Mouse (Mus musculus) limb, embryonic 11.5 days (tissue): Measurements from ENCODE around the gene Mthfd2l. TPM values are rescaled to one million over a fixed set of nuclear protein-coding genes. Genes with fewer than 3 reads are reported as not detected.

Experiments
- ATAC-seq: fragments of 200-750 bp; cut with Nextera tagmentation; 2 replicates; pipeline ENCODE4 v1.8.0; 2017; ENCODE audit warnings: low read depth; ENCODE audit not compliant: insufficient number of reproducible peaks, low FRiP score, low TSS enrichment
- DNase-seq: peaks from one replicate; pipeline ENCODE4 v3.0.0-alpha.2; 2015; ENCODE audit warnings: low spot score
- H3K27ac ChIP-seq: fragments of 300-500 bp; sonication (generic); replicated peaks from 2 replicates; pipeline ENCODE4 v1.5.1; 2014; ENCODE audit warnings: low read depth, mild to moderate bottlenecking, low read length
- H3K27me3 ChIP-seq: fragments of 300-500 bp; sonication (generic); 2 replicates; pipeline ENCODE4 v1.6.1; 2014; ENCODE audit warnings: mild to moderate bottlenecking, low read length, mixed read lengths; ENCODE audit not compliant: control insufficient read depth, insufficient read depth
- H3K36me3 ChIP-seq: fragments of 300-500 bp; sonication (generic); 2 replicates; pipeline ENCODE4 v1.6.1; 2014; ENCODE audit warnings: mild to moderate bottlenecking, low read length, moderate library complexity, mixed read lengths; ENCODE audit not compliant: control insufficient read depth, insufficient read depth
- H3K4me1 ChIP-seq: fragments of 300-500 bp; sonication (generic); 2 replicates; pipeline ENCODE4 v1.6.1; 2014; ENCODE audit warnings: low read length, mixed read lengths; ENCODE audit not compliant: control insufficient read depth, insufficient read depth
- H3K4me2 ChIP-seq: fragments of 300-500 bp; sonication (generic); 2 replicates; pipeline ENCODE4 v1.6.1; 2014; ENCODE audit warnings: low read depth, mild to moderate bottlenecking, moderate library complexity; ENCODE audit not compliant: severe bottlenecking
- H3K4me3 ChIP-seq: fragments of 300-500 bp; sonication (generic); 2 replicates; pipeline ENCODE4 v1.5.1; 2014; ENCODE audit warnings: low read depth, low read length
- H3K9ac ChIP-seq: fragments of 300-500 bp; sonication (generic); 2 replicates; pipeline ENCODE4 v1.6.1; 2014; ENCODE audit warnings: mild to moderate bottlenecking, low read length
- H3K9me3 ChIP-seq: fragments of 300-500 bp; sonication (generic); 2 replicates; pipeline ENCODE4 v1.6.1; 2016; ENCODE audit warnings: low read length; ENCODE audit not compliant: control insufficient read depth
- WGBS: fragments of 180-500 bp; shearing (Covaris S2); extraction: QIAGEN DNeasy Blood & Tissue Kit; methylation state at CpG from one replicate; pipeline ENCODE4 v1.1.7; 2014; 5-methylcytosine and 5-hydroxymethylcytosine counted together
- polyA plus RNA-seq: library from polyadenylated mRNA; unstranded; fragments of >200 nt; fragmentation: Nextera tagmentation; extraction: Ambion mirVana; gene quantifications from 2 replicates; pipeline ENCODE4 v1.2.1, GENCODE M21; 2014

Gene Mthfd2l
- 67.5 and 70.0 TPM in 2 replicates for polyA plus RNA-seq

DNA sequence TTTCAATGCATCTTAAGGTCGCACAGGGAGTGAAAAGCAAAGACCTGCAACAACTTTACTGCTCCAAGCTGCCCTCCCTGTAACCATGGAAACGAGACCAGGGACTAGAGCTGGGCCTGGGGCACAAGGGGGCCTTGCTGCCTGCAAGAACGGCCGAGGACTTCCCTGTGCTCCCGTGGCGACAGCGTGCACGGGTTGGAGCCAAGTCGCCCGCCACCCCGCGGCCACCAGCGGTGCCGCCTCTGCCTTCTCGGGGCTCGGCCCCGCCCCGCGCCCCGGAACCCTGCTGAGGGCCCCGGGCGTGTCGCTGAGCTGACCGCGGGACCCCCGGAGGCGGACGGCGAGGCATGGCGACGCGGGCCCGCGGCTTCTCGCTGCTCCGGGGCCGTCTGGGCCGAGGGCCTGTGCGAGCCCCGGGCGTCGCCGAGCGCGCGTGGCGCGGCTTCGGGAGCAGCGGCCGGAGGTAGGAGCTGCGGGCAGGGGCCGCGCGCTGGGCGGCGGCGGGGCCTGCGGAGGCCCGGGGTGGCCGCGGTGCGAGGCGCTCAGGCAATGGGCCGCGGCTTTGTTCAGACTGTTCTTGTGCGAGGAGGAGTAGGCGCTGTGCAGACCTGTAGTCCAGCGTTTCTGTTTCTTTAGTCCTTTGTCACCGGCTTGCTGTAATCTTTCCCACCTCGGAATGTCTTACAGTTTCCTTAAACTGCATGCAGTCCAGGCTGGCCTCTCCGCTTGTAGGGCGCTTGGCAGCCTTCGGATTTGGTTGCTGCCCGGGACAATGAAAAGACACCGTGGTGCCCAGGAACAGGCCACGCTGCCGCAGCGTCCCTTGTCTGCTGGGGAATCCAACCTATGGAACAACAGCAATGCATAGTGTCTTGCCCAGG, at the start of gene Mthfd2l:
Mthfd2l (plus strand) TSS at position 147 of the 881 bp plus-strand sequence.
- Histone ChIP-seq H3K4me1 (peaks cover 5% of the 10 kb centered on the region; the same call in 1 of the 2 replicates), H3K27me3 (no peaks in the 10 kb centered on the region), H3K36me3 (no peaks in the 10 kb centered on the region; the same call in 1 of the 2 replicates), H3K9me3 (no peaks in the 10 kb centered on the region), H3K27ac (peak within 1 kb of the TSS; percentile 98), H3K9ac (peak within 1 kb of the TSS; percentile 98), H3K4me2 (peak within 1 kb of the TSS; percentile 42), H3K4me3 (peak within 1 kb of the TSS; percentile 74)
- WGBS: under 1% methylated on average over 75 of the region's 79 CpGs
- ATAC-seq: peak; percentile 99
- DNase-seq: peak; percentile 92

DNA sequence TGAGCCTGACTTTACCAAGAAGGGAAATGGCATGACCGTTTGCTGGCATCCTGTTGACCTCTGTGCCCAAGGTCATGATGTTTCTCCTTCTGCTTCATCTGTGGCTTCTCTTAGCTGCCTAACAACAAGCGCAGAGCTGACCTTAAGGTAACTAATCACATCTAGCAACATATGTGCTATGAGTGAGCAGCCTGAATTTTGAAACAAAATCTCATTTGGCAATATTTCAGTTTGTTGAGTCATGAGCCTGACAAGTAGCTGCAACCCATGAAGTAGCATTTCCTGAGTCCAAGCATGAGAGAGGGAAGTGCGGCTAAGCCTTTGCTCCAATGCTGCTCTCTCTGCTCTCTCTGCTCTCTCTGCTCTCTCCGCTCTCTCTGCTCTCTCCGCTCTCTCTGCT, 49.2 kb upstream of the Mthfd2l start:
- Histone ChIP-seq H3K4me3 (no peak overlapping the region), H3K36me3 (no peaks in the 10 kb centered on the region), H3K27me3 (no peaks in the 10 kb centered on the region), H3K4me1 (no peaks in the 10 kb centered on the region), H3K9me3 (no peaks in the 10 kb centered on the region), H3K27ac (no peak overlapping the region), H3K4me2 (no peak overlapping the region), H3K9ac (no peak overlapping the region)
- 91% methylated on average over 5 of the region's 5 CpGs for WGBS
- DNase-seq (no peak), ATAC-seq (no peak)

DNA sequence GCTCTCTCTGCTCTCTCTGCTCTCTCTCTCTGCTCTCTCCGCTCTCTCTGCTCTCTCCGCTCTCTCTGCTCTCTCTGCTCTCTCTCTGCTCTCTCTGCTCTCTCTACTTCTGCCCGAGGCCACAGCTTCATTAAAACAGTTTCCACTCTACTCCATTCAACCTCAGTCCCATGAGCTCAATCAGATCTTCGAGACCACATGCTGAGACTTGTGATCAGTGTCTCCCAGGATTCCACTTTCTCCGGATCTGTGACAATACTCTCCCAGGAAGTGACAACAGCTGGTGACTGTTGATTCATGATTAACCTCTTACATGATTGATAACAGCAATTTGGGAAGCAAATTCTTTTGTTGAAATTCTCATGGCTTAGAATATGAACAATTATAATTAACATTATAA, 48.8 kb upstream of the Mthfd2l start:
- Histone ChIP-seq H3K4me2 (no peak overlapping the region), H3K4me3 (no peak overlapping the region), H3K9me3 (no peaks in the 10 kb centered on the region), H3K36me3 (no peaks in the 10 kb centered on the region), H3K27ac (no peak overlapping the region), H3K9ac (no peak overlapping the region), H3K4me1 (no peaks in the 10 kb centered on the region), H3K27me3 (no peaks in the 10 kb centered on the region)
- DNase-seq (no peak), ATAC-seq (no peak)
- WGBS: 89% methylated on average over 5 of the region's 5 CpGs

DNA sequence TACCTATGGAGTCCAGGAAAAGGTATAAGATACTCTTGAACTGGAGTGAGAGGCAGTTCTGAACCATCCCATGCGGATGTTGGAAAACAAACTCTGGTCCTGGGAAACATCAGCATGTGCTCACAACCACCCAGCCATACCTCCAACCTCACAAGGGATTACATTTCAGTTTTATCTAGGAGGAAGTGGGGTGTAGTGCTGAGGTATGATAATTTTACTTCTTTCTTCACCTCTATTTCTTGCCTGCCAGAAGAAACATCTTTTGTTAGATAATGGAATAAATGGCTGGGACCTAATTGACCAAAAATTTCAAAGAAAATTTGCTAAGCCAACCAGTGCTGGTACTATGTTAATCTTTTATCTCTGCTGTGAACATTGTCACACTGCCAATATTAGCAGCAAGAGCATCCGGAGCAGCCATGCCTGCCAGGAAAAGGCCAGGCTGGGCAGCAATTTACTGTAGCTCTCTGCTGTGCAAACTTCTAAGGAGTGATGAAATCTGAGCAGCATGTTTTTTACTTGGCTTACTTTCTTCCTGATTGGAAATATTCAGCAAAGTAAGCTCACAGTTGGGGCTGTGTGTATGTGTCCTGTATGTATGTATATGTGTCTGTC, 46.2 kb upstream of the Mthfd2l start:
- Histone ChIP-seq H3K27ac (no peak overlapping the region), H3K9me3 (no peaks in the 10 kb centered on the region), H3K36me3 (no peaks in the 10 kb centered on the region), H3K27me3 (no peaks in the 10 kb centered on the region), H3K9ac (no peak overlapping the region), H3K4me1 (no peaks in the 10 kb centered on the region), H3K4me2 (no peak overlapping the region), H3K4me3 (no peak overlapping the region)
- 85% methylated on average over 2 of the region's 2 CpGs for WGBS
- ATAC-seq (no peak; the same call in 1 of the 2 replicates), DNase-seq (no peak)

DNA sequence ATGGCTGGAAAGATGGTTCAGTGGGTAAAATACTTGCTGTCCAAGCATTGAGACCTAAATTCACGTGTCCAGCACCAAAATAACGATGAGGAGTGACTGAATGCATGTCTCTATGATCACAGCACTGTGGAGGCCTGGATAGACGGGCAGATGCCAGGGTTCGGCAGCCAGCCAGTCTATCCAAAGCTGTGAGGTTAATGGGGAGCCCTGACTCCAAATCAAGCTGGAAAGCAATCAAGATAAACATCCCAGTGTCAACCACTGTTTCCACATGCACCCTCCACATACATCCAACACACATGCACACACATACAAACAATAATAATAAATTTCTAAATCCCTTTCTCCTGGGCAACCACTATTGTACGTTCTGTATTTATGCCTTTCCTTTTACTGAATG, 42.3 kb upstream of the Mthfd2l start:
- no peak for ATAC-seq
- Histone ChIP-seq H3K9ac (no peak overlapping the region), H3K27me3 (no peaks in the 10 kb centered on the region), H3K4me1 (no peaks in the 10 kb centered on the region), H3K36me3 (no peaks in the 10 kb centered on the region), H3K27ac (no peak overlapping the region), H3K9me3 (no peaks in the 10 kb centered on the region), H3K4me2 (no peak overlapping the region), H3K4me3 (no peak overlapping the region)
- WGBS: 77% methylated on average over 5 of the region's 5 CpGs
- no peak for DNase-seq

DNA sequence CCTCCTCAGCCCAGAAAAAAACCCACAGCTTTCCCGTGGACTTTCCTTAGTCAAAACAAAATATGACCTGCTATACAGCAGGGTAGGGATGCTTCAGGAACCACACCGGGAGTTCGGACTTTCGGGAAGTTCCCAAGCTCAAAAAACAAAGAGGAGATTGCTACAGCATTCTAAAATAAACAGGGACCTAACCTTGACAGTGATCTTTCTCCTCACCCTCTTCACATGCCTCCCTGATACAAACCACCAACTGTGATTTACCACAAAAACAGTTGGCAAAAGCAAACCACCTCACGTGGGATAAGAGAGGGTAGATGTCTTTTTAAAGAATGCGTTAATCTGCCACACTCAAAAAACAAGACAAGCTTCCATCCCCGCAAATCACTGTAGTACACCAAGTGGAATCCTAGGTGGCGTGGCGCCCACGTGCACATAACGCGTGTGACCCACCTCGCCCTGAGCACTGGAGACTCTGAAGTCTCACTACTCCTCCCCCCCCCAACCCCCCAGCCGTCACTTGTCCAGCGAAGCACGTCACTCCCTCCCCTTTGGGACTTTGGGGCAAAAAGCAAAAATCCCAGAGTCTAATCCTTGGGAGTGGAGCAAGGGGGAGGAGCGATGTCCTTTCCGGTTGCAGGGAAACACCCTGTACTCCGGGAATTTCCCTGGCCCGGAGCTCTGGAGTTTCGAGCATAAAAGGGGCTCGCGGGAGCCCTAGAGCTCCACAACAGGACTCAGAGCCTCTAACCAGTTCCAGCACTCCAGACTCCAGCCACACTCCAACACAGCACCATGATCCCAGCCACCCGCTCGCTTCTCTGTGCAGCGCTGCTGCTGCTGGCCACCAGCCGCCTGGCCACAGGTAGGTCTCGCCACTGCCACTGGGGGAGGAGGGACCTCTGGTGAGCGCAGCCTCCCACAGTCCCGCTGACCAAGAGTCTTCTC, 40.1 kb upstream of the Mthfd2l start, which contains the start of gene Cxcl1:
Cxcl1 (plus strand) TSS at position 723 of the 945 bp plus-strand sequence.
- Histone ChIP-seq H3K27me3 (no peaks in the 10 kb centered on the region), H3K9me3 (no peaks in the 10 kb centered on the region), H3K9ac (peak within 1 kb of the TSS; percentile 51), H3K4me2 (peak within 1 kb of the TSS; percentile 70), H3K4me3 (peak within 1 kb of the TSS; percentile 38), H3K4me1 (no peaks in the 10 kb centered on the region), H3K36me3 (no peaks in the 10 kb centered on the region), H3K27ac (no peak within 1 kb of the TSS)
- peak; percentile 62 for DNase-seq
- WGBS: 11% methylated on average over 30 of the region's 30 CpGs
- peak; percentile 84 for ATAC-seq

DNA sequence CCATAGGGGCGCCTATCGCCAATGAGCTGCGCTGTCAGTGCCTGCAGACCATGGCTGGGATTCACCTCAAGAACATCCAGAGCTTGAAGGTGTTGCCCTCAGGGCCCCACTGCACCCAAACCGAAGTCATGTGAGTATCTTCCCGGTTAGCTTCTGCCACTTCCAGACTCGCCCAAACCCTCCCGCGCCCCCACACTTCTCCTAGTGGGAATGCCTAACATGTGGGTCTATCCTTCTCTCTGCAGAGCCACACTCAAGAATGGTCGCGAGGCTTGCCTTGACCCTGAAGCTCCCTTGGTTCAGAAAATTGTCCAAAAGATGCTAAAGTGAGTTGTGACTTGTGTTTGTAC, 39.5 kb upstream of the Mthfd2l start:
- H3K27ac ChIP-seq: no peak overlapping the region
- no peak for DNase-seq
- H3K36me3 ChIP-seq: no peaks in the 10 kb centered on the region
- peak overlapping the region; percentile 51 for H3K9ac ChIP-seq
- H3K4me2 ChIP-seq: peak overlapping the region; percentile 70
- no peaks in the 10 kb centered on the region for H3K27me3 ChIP-seq
- no peak for ATAC-seq
- H3K4me3 ChIP-seq: peak overlapping the region; percentile 38
- no peaks in the 10 kb centered on the region for H3K9me3 ChIP-seq
- H3K4me1 ChIP-seq: no peaks in the 10 kb centered on the region
- WGBS: 33% methylated on average over 10 of the region's 10 CpGs

DNA sequence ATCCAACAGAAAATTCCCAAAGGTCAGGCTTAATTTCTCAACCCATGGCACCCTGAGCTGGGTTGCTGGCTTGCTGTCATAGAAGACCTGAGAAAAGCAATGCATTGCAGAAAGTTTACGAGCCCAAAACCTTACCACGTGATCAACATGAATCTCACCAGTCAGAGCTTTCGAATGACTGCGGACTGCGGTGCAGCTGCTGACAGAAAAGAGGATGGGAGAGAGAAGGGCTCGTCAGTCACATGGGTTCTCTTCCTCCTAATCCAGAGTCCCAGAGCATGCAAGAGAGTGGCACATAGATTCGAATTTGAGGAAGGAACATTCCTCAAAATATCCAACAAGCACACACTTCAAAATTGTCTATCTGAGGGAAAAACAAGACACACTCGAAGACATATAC, 36.7 kb upstream of the Mthfd2l start:
- no peaks in the 10 kb centered on the region for H3K9me3 ChIP-seq
- no peak for ATAC-seq
- no peak for DNase-seq
- H3K4me3 ChIP-seq: no peak overlapping the region
- 77% methylated on average over 8 of the region's 8 CpGs for WGBS
- no peaks in the 10 kb centered on the region for H3K4me1 ChIP-seq
- no peak overlapping the region for H3K9ac ChIP-seq
- no peak overlapping the region for H3K27ac ChIP-seq
- H3K36me3 ChIP-seq: no peaks in the 10 kb centered on the region
- H3K27me3 ChIP-seq: no peaks in the 10 kb centered on the region
- no peak overlapping the region for H3K4me2 ChIP-seq
